Comparison of ENCODE assay signal across 13 mouse cellular contexts in genomic region chr14:23592826-23593447, GRCm38 (mm10).
DNase-seq lines count a peak whose midpoint lies in the region; ATAC-seq lines count a peak whose summit lies in the region.
"Had no signal": no experiment of that assay in that cellular context is flagged by ENCODE, and none has a peak within 500 bp of the region (broad histone marks: within the 10 kb centered on the region; RNA-seq: fewer than 3 reads in every experiment).

No protein-coding gene starts in this region.

- H3K9ac ChIP-seq in heart, embryonic 16.5 days (ENCODE audit: low read length) = no peak overlapping the region
- no peak overlapping the region for H3K9ac ChIP-seq in midbrain, embryonic 14.5 days (replicated peaks; ENCODE audit: low read length)
- H3K9ac ChIP-seq: liver, embryonic 13.5 days had no signal

- ATAC-seq in heart, embryonic 16.5 days (replicated peaks; ENCODE audit: extremely low read depth, insufficient read depth, low FRiP score) = no peak
- ATAC-seq in midbrain, embryonic 14.5 days (ENCODE audit: low FRiP score, low TSS enrichment) = peak; percentile 57; the same call in 1 of the 2 replicates
- ATAC-seq: hindbrain, postnatal 0 days had no signal

- no peak overlapping the region for H3K4me3 ChIP-seq in heart, embryonic 16.5 days (ENCODE audit: low read length)
- no peak overlapping the region for H3K4me3 ChIP-seq in embryonic facial prominence, embryonic 10.5 days
- no peak overlapping the region for H3K4me3 ChIP-seq in midbrain, embryonic 14.5 days (replicated peaks; ENCODE audit: low read depth, low read length)
- H3K4me3 ChIP-seq: liver, embryonic 13.5 days had no signal

- no peaks in the 10 kb centered on the region for H3K9me3 ChIP-seq in heart, embryonic 16.5 days (replicated peaks; ENCODE audit: control insufficient read depth, low read length)
- no peaks in the 10 kb centered on the region for H3K9me3 ChIP-seq in embryonic facial prominence, embryonic 10.5 days
- H3K9me3 ChIP-seq in midbrain, embryonic 14.5 days (ENCODE audit: control insufficient read depth, low read length) = no peaks in the 10 kb centered on the region
- H3K9me3 ChIP-seq: liver, embryonic 13.5 days had no signal

- H3K4me1 ChIP-seq in heart, embryonic 16.5 days (ENCODE audit: control insufficient read depth, insufficient read depth, low read length) = peaks cover 22% of the 10 kb centered on the region
- H3K4me1 ChIP-seq in embryonic facial prominence, embryonic 10.5 days = 0 out of 2 replicates have a peak, but pooled peaks cover 4% of the 10 kb centered on the region
- peaks cover 8% of the 10 kb centered on the region; the same call in 1 of the 2 replicates for H3K4me1 ChIP-seq in midbrain, embryonic 14.5 days (ENCODE audit: control insufficient read depth, insufficient read depth, low read length)
- H3K4me1 ChIP-seq: liver, embryonic 13.5 days had no signal

- 0 out of 2 replicates have a peak, but pooled peaks cover 2% of the 10 kb centered on the region for H3K27me3 ChIP-seq in heart, embryonic 16.5 days (ENCODE audit: control insufficient read depth, insufficient read depth, low read length)
- H3K27me3 ChIP-seq in embryonic facial prominence, embryonic 10.5 days (replicated peaks; ENCODE audit: low read depth, poor library complexity, severe bottlenecking) = no peaks in the 10 kb centered on the region
- peaks cover 12% of the 10 kb centered on the region for H3K27me3 ChIP-seq in midbrain, embryonic 14.5 days (ENCODE audit: control insufficient read depth, insufficient read depth, low read length)
- H3K27me3 ChIP-seq: liver, embryonic 13.5 days had no signal

- DNase-seq in heart, postnatal 10 days = no peak
- peak; percentile 23 for DNase-seq in ZHBTc4 (ENCODE audit: low read depth, low spot score)
- peak; percentile 10 for DNase-seq in embryonic facial prominence, embryonic 10.5 days (ENCODE audit: low spot score)
- DNase-seq in midbrain, embryonic 14.5 days = peak; percentile 59
- no peak for DNase-seq in spleen, postnatal 14 days (ENCODE audit: low spot score in 2 of 2)
- no peak for DNase-seq in left cerebral cortex, postnatal 10 days (ENCODE audit: extremely low spot score in 1 of 2, low spot score in 2 of 2)
- no peak for DNase-seq in ovary, postnatal 36 days (ENCODE audit: low spot score)
- DNase-seq: cerebellum, adult 8-10 months; left cerebral cortex, postnatal 4 days; liver, embryonic 13.5 days; thymus, postnatal 4 days had no signal

- intact Hi-C loops in heart, postnatal 10 days (cut with DNase I) = no loop called here
- intact Hi-C loops in left cerebral cortex, postnatal 10 days (cut with DNase I) = no loop called here

- H3K36me3 ChIP-seq in heart, embryonic 16.5 days (ENCODE audit: control insufficient read depth, insufficient read depth) = no peaks in the 10 kb centered on the region
- no peaks in the 10 kb centered on the region for H3K36me3 ChIP-seq in embryonic facial prominence, embryonic 10.5 days (replicated peaks)
- no peaks in the 10 kb centered on the region for H3K36me3 ChIP-seq in midbrain, embryonic 14.5 days (ENCODE audit: control insufficient read depth, insufficient read depth, low read length)
- H3K36me3 ChIP-seq: liver, embryonic 13.5 days had no signal

- H3K4me2 ChIP-seq in heart, embryonic 16.5 days (ENCODE audit: low read depth, low read length) = no peak overlapping the region
- H3K4me2 ChIP-seq in midbrain, embryonic 14.5 days (ENCODE audit: low read length) = no peak overlapping the region
- H3K4me2 ChIP-seq: liver, embryonic 13.5 days had no signal

- 0 out of 2 replicates have a peak overlapping the region, but pooled peaks have one; percentile 15 for H3K27ac ChIP-seq in heart, embryonic 16.5 days (ENCODE audit: low read length)
- H3K27ac ChIP-seq in embryonic facial prominence, embryonic 10.5 days (replicated peaks) = no peak overlapping the region
- H3K27ac ChIP-seq in midbrain, embryonic 14.5 days (replicated peaks; ENCODE audit: low read depth, low read length) = no peak overlapping the region
- H3K27ac ChIP-seq: hindbrain, postnatal 0 days; liver, embryonic 13.5 days had no signal

- 38% methylated on average over 6 of the region's 6 CpGs for WGBS in heart, embryonic 16.5 days
- 39% methylated on average over 6 of the region's 6 CpGs for WGBS in embryonic facial prominence, embryonic 10.5 days
- WGBS in midbrain, embryonic 14.5 days = 4% methylated on average over 6 of the region's 6 CpGs

Comparison
In these comparisons a context has a peak if more than half of its experiments do, and no peak if none do; other contexts are left out.
1. DNase-seq: peak in ZHBTc4 (single experiment), embryonic facial prominence, embryonic 10.5 days (single experiment) and midbrain, embryonic 14.5 days (single experiment); none in heart, postnatal 10 days (0 of 2), spleen, postnatal 14 days (0 of 2), left cerebral cortex, postnatal 10 days (0 of 2) and ovary, postnatal 36 days (single experiment).